Mouse (Mus musculus) intestine, postnatal 0 days (tissue): ENCODE results near the gene Ep400. TPM values are rescaled to one million over a fixed set of nuclear protein-coding genes. Genes with fewer than 3 reads are reported as not detected.

Source experiments
- ATAC-seq: fragments of 200-750 bp; cut with Nextera tagmentation; 2 replicates; pipeline ENCODE4 v1.8.0; 2017; ENCODE audit warnings: mild to moderate bottlenecking, moderate TSS enrichment, moderate library complexity
- H3K27ac ChIP-seq: fragments of 300-500 bp; sonication (generic); 2 replicates; pipeline ENCODE4 v1.5.1; 2014; ENCODE audit warnings: mild to moderate bottlenecking, low read depth, low read length, moderate library complexity
- H3K27me3 ChIP-seq: fragments of 300-500 bp; sonication (generic); replicated peaks from 2 replicates; pipeline ENCODE4 v1.6.1; 2014; ENCODE audit warnings: low read length, mixed read lengths; ENCODE audit not compliant: control insufficient read depth, insufficient read depth
- H3K36me3 ChIP-seq: fragments of 300-500 bp; sonication (generic); 2 replicates; pipeline ENCODE4 v1.6.1; 2014; ENCODE audit warnings: mild to moderate bottlenecking, moderate library complexity; ENCODE audit not compliant: control insufficient read depth, insufficient read depth
- H3K4me1 ChIP-seq: fragments of 300-500 bp; sonication (generic); replicated peaks from 2 replicates; pipeline ENCODE4 v1.6.1; 2014; ENCODE audit warnings: antibody characterized with exemption, low read length, mixed read lengths; ENCODE audit not compliant: control insufficient read depth, insufficient read depth
- H3K4me2 ChIP-seq: fragments of 300-500 bp; sonication (generic); replicated peaks from 2 replicates; pipeline ENCODE4 v1.6.1; 2014; ENCODE audit warnings: low read depth, mild to moderate bottlenecking, moderate library complexity
- H3K4me3 ChIP-seq: fragments of 300-500 bp; sonication (generic); 2 replicates; pipeline ENCODE4 v1.5.1; 2014; ENCODE audit warnings: low read depth, low read length
- H3K9ac ChIP-seq: fragments of 300-500 bp; sonication (generic); 2 replicates; pipeline ENCODE4 v1.6.1; 2014; ENCODE audit warnings: mild to moderate bottlenecking, low read depth, low read length
- H3K9me3 ChIP-seq: fragments of 300-500 bp; sonication (generic); 2 replicates; pipeline ENCODE4 v1.6.1; 2016; ENCODE audit warnings: mixed run types; ENCODE audit not compliant: control insufficient read depth
- CTCF ChIP-seq: sonication (generic); IDR thresholded peaks from 2 replicates; pipeline ENCODE4 v1.5.1; 2016; ENCODE audit warnings: low read depth, mild to moderate bottlenecking, control low read depth, antibody characterized with exemption, moderate library complexity
- WGBS: fragments of 180-500 bp; shearing (Covaris S2); extraction: QIAGEN DNeasy Blood & Tissue Kit; methylation state at CpG from one replicate; pipeline ENCODE4 v1.1.7; 2014; 5-methylcytosine and 5-hydroxymethylcytosine counted together
- polyA plus RNA-seq: library from polyadenylated mRNA; unstranded; fragments of >200 nt; fragmentation: Nextera tagmentation; extraction: Ambion mirVana; gene quantifications from 2 replicates; pipeline ENCODE4 v1.2.1, GENCODE M21; 2015

Ep400 gene
- polyA plus RNA-seq, 1 experiment from 2014 or later = 13.1 TPM

- Histone ChIP-seq H3K9ac (no peak overlapping the region), H3K4me1 (peaks cover 4% of the 10 kb centered on the region), H3K9me3 (no peaks in the 10 kb centered on the region), H3K27me3 (no peaks in the 10 kb centered on the region), H3K36me3 (peaks cover 4% of the 10 kb centered on the region; the same call in 1 of the 2 replicates), H3K4me2 (no peak overlapping the region), H3K4me3 (no peak overlapping the region), H3K27ac (no peak overlapping the region)
- ATAC-seq = no peak
- no peak for TF ChIP-seq CTCF
- WGBS = 87% methylated on average over 1 of the region's 1 CpGs
These were observed 36.2 kb upstream of the Ep400 start for GRCm38 (mm10) chr5:110806676-110807075.

GRCm38 (mm10) chr5:110806154-110806553, 35.6 kb upstream of the Ep400 start:
- ATAC-seq = no peak
- 85% methylated on average over 4 of the region's 4 CpGs for WGBS
- TF ChIP-seq CTCF = no peak
- Histone ChIP-seq H3K4me2 (no peak overlapping the region), H3K36me3 (peaks cover 4% of the 10 kb centered on the region; the same call in 1 of the 2 replicates), H3K4me3 (no peak overlapping the region), H3K4me1 (peaks cover 4% of the 10 kb centered on the region), H3K27me3 (no peaks in the 10 kb centered on the region), H3K9me3 (no peaks in the 10 kb centered on the region), H3K9ac (no peak overlapping the region), H3K27ac (no peak overlapping the region)

- H3K36me3 ChIP-seq = peaks cover 14% of the 10 kb centered on the region; the same call in 1 of the 2 replicates
- H3K4me3 ChIP-seq = no peak overlapping the region
- H3K27ac ChIP-seq = no peak overlapping the region
- TF ChIP-seq CTCF = no peak
- H3K9me3 ChIP-seq = no peaks in the 10 kb centered on the region
- H3K4me2 ChIP-seq = no peak overlapping the region
- no peak overlapping the region for H3K9ac ChIP-seq
- H3K27me3 ChIP-seq = no peaks in the 10 kb centered on the region
- ATAC-seq = no peak
- peaks cover 4% of the 10 kb centered on the region for H3K4me1 ChIP-seq
- WGBS = 75% methylated on average over 7 of the region's 7 CpGs
These were observed 33.7 kb upstream of the Ep400 start for GRCm38 (mm10) chr5:110804012-110804743.

GRCm38 (mm10) chr5:110802809-110803208, 32.3 kb upstream of the Ep400 start:
- no peak for TF ChIP-seq CTCF
- peaks cover 2% of the 10 kb centered on the region for H3K4me1 ChIP-seq
- no peak overlapping the region for H3K27ac ChIP-seq
- H3K4me3 ChIP-seq = no peak overlapping the region
- H3K36me3 ChIP-seq = peaks cover 28% of the 10 kb centered on the region
- H3K27me3 ChIP-seq = no peaks in the 10 kb centered on the region
- no peak overlapping the region for H3K9ac ChIP-seq
- no peak for ATAC-seq
- H3K4me2 ChIP-seq = no peak overlapping the region
- H3K9me3 ChIP-seq = no peaks in the 10 kb centered on the region

GRCm38 (mm10) chr5:110802186-110802585, 31.7 kb upstream of the Ep400 start:
- no peak overlapping the region for H3K9ac ChIP-seq
- no peaks in the 10 kb centered on the region for H3K9me3 ChIP-seq
- no peak for ATAC-seq
- no peak overlapping the region for H3K27ac ChIP-seq
- H3K36me3 ChIP-seq = peaks cover 32% of the 10 kb centered on the region
- no peak for TF ChIP-seq CTCF
- WGBS = 81% methylated on average over 4 of the region's 4 CpGs
- H3K4me1 ChIP-seq = no peaks in the 10 kb centered on the region
- H3K4me3 ChIP-seq = no peak overlapping the region
- H3K4me2 ChIP-seq = no peak overlapping the region
- no peaks in the 10 kb centered on the region for H3K27me3 ChIP-seq

GRCm38 (mm10) chr5:110801036-110801624, 30.6 kb upstream of the Ep400 start:
- WGBS = 88% methylated on average over 3 of the region's 3 CpGs
- Histone ChIP-seq H3K4me1 (no peaks in the 10 kb centered on the region), H3K4me3 (no peak overlapping the region), H3K27me3 (no peaks in the 10 kb centered on the region), H3K27ac (no peak overlapping the region), H3K9me3 (no peaks in the 10 kb centered on the region), H3K36me3 (peaks cover 40% of the 10 kb centered on the region), H3K9ac (no peak overlapping the region; the same call in 1 of the 2 replicates), H3K4me2 (no peak overlapping the region)
- ATAC-seq = peak; percentile 46
- no peak for TF ChIP-seq CTCF
